Mouse (Mus musculus) heart, postnatal 0 days (tissue): ENCODE measurements around the gene Tppp.

Experiments used
- CTCF ChIP-seq: IDR thresholded peaks from 2 replicates; pipeline ENCODE4 v1.5.1; 2016; ENCODE audit warnings: antibody characterized with exemption, control low read depth, low read depth
- EP300 ChIP-seq: IDR thresholded peaks from 2 replicates; pipeline ENCODE4 v1.6.1; 2016; ENCODE audit warnings: antibody characterized with exemption, low read depth

- TF ChIP-seq CTCF (no peak), EP300 (no peak)
These were observed 57.4 kb downstream of the Tppp start for GRCm38 (mm10) chr13:74066576-74066975.
